Mouse (Mus musculus): ENCODE results near the gene Rftn1. TPM values are rescaled to one million over a fixed set of nuclear protein-coding genes. Genes with fewer than 3 reads are reported as not detected.
"Not testable (repeated sequence)": the region's sequence is repeated elsewhere in the genome, so short reads cannot be mapped to it uniquely, and the experiment has no call there.

Rftn1 gene
- polyA plus RNA-seq, 2 experiments from 2014 or later: 30.9 to 31.4 TPM

GRCm38 (mm10) chr17:50127045-50127813 lies 63.2 kb downstream of the Rftn1 start:
- ATAC-seq: no peak

GRCm38 (mm10) chr17:50126545-50126944 lies 63.9 kb downstream of the Rftn1 start:
- ATAC-seq: no peak

- ATAC-seq: no peak
Measured at GRCm38 (mm10) chr17:50125900-50126299, 64.6 kb downstream of the Rftn1 start.

- peak; percentile 61 for ATAC-seq
Measured at GRCm38 (mm10) chr17:50125245-50125798, 65.2 kb downstream of the Rftn1 start.

GRCm38 (mm10) chr17:50124708-50125107 lies 65.8 kb downstream of the Rftn1 start:
- no peak for ATAC-seq

- ATAC-seq: no peak
Measured at GRCm38 (mm10) chr17:50122555-50122954, 67.9 kb downstream of the Rftn1 start.

GRCm38 (mm10) chr17:50120098-50120497 lies 70.4 kb downstream of the Rftn1 start:
- no peak for ATAC-seq

GRCm38 (mm10) chr17:50117461-50117860 lies 73.0 kb downstream of the Rftn1 start:
- no peak for ATAC-seq

- ATAC-seq: no peak
Measured at GRCm38 (mm10) chr17:50116980-50117379, 73.5 kb downstream of the Rftn1 start.

- not testable (repeated sequence) for ATAC-seq
Measured at GRCm38 (mm10) chr17:50116401-50116800, 74.1 kb downstream of the Rftn1 start.

- not testable (repeated sequence) for ATAC-seq
Measured at GRCm38 (mm10) chr17:50115716-50116115, 74.8 kb downstream of the Rftn1 start.

GRCm38 (mm10) chr17:50114659-50115058 lies 75.8 kb downstream of the Rftn1 start:
- no peak for ATAC-seq

- ATAC-seq: no peak
Measured at GRCm38 (mm10) chr17:50110650-50111415, 79.6 kb downstream of the Rftn1 start.

GRCm38 (mm10) chr17:50106811-50107210 lies 83.7 kb downstream of the Rftn1 start:
- ATAC-seq: no peak

- ATAC-seq: no peak
Measured at GRCm38 (mm10) chr17:50104131-50104530, 86.3 kb downstream of the Rftn1 start.

GRCm38 (mm10) chr17:50101416-50101815 lies 89.1 kb downstream of the Rftn1 start:
- no peak for ATAC-seq

- ATAC-seq: no peak
Measured at GRCm38 (mm10) chr17:50100070-50100469, 90.4 kb downstream of the Rftn1 start.

- no peak for ATAC-seq
Measured at GRCm38 (mm10) chr17:50099378-50099777, 91.1 kb downstream of the Rftn1 start.

- no peak for ATAC-seq
Measured at GRCm38 (mm10) chr17:50098297-50098696, 92.2 kb downstream of the Rftn1 start.

GRCm38 (mm10) chr17:50097831-50098230 lies 92.6 kb downstream of the Rftn1 start:
- ATAC-seq: no peak

GRCm38 (mm10) chr17:50096305-50096704 lies 94.2 kb downstream of the Rftn1 start:
- ATAC-seq: no peak

- no peak for ATAC-seq
Measured at GRCm38 (mm10) chr17:50094596-50094995, 95.9 kb downstream of the Rftn1 start.

GRCm38 (mm10) chr17:50094077-50094476 lies 96.4 kb downstream of the Rftn1 start:
- ATAC-seq: peak; percentile 99

GRCm38 (mm10) chr17:50093356-50093755 lies 97.1 kb downstream of the Rftn1 start:
- no peak for ATAC-seq

All from activated CD4-positive, CD25-positive, alpha-beta regulatory T cell, adult 4 months (primary cell).